Mouse (Mus musculus) mouse embryonic stem cell (cell line): ENCODE data around the gene Slc15a1.

Experiments
- in situ Hi-C, 2 experiments: fragments of 300-500 bp; cut with MboI; formaldehyde crosslinking; loops; 1 replicate in 1 of 2; 3 replicates in 1 of 2; pipeline ENCODE4 v1.14.3; 2019 to 2020; ENCODE audit warnings: low sequenced_read_pairs in 2 of 2, low pct_unique_long_range_greater_than_20kb in 1 of 2, mixed read lengths in 1 of 2; ENCODE audit not compliant: unreplicated experiment in 1 of 2

Slc15a1 gene

GRCm38 (mm10) chr14:121458521-121458920 is 46.5 kb downstream of the Slc15a1 start:
- in situ Hi-C loops = loop anchor here in 1 of 2 experiments (25.0 kb wide), 1 partner anchor 304 kb away; no protein-coding TSS in a partner anchor

- in situ Hi-C loops = loop anchor here in 1 of 2 experiments (25.0 kb wide), 1 partner anchor 305 kb away; no protein-coding TSS in a partner anchor
Measured at GRCm38 (mm10) chr14:121457536-121457935, 47.5 kb downstream of the Slc15a1 start.

- in situ Hi-C loops = loop anchor here in 1 of 2 experiments (25.0 kb wide), 1 partner anchor 306 kb away; no protein-coding TSS in a partner anchor
Measured at GRCm38 (mm10) chr14:121456416-121457285, 48.4 kb downstream of the Slc15a1 start.

GRCm38 (mm10) chr14:121455976-121456375 is 49.1 kb downstream of the Slc15a1 start:
- in situ Hi-C loops = loop anchor here in 1 of 2 experiments (25.0 kb wide), 1 partner anchor 306 kb away; no protein-coding TSS in a partner anchor

GRCm38 (mm10) chr14:121455527-121455926 is 49.5 kb downstream of the Slc15a1 start:
- in situ Hi-C loops = loop anchor here in 1 of 2 experiments (25.0 kb wide), 1 partner anchor 307 kb away; no protein-coding TSS in a partner anchor

- in situ Hi-C loops = loop anchor here (5.0 to 25.0 kb wide), 2 partner anchors 181 to 309 kb away; no protein-coding TSS in a partner anchor
Measured at GRCm38 (mm10) chr14:121453130-121453529, 51.9 kb downstream of the Slc15a1 start.

- in situ Hi-C loops = loop anchor here (5.0 to 25.0 kb wide), 2 partner anchors 180 to 310 kb away; no protein-coding TSS in a partner anchor
Measured at GRCm38 (mm10) chr14:121452227-121452626, 52.8 kb downstream of the Slc15a1 start.

- in situ Hi-C loops = loop anchor here (5.0 to 25.0 kb wide), 2 partner anchors 179 to 311 kb away; no protein-coding TSS in a partner anchor
Measured at GRCm38 (mm10) chr14:121451424-121452029, 53.5 kb downstream of the Slc15a1 start.

GRCm38 (mm10) chr14:121450504-121451423 is 54.3 kb downstream of the Slc15a1 start:
- in situ Hi-C loops = loop anchor here (5.0 to 25.0 kb wide), 2 partner anchors 178 to 312 kb away; no protein-coding TSS in a partner anchor

GRCm38 (mm10) chr14:121446951-121447350 is 58.1 kb downstream of the Slc15a1 start:
- in situ Hi-C loops = loop anchor here in 1 of 2 experiments (10.0 to 25.0 kb wide), 2 partner anchors 472 to 610 kb away; no protein-coding TSS in a partner anchor

- in situ Hi-C loops = loop anchor here in 1 of 2 experiments (10.0 to 25.0 kb wide), 2 partner anchors 470 to 608 kb away; no protein-coding TSS in a partner anchor
Measured at GRCm38 (mm10) chr14:121445194-121445593, 59.9 kb downstream of the Slc15a1 start.

GRCm38 (mm10) chr14:121440807-121441206 is 64.2 kb downstream of the Slc15a1 start:
- in situ Hi-C loops = loop anchor here in 1 of 2 experiments (10.0 to 25.0 kb wide), 2 partner anchors 466 to 604 kb away; no protein-coding TSS in a partner anchor

- in situ Hi-C loops = loop anchor here (10.0 to 25.0 kb wide), 2 partner anchors 162 to 600 kb away; no protein-coding TSS in a partner anchor
Measured at GRCm38 (mm10) chr14:121437026-121437425, 68.0 kb downstream of the Slc15a1 start.

GRCm38 (mm10) chr14:121436455-121436854 is 68.6 kb downstream of the Slc15a1 start:
- in situ Hi-C loops = loop anchor here (10.0 to 25.0 kb wide), 2 partner anchors 162 to 599 kb away; no protein-coding TSS in a partner anchor

GRCm38 (mm10) chr14:121435794-121436193 is 69.3 kb downstream of the Slc15a1 start:
- in situ Hi-C loops = loop anchor here (10.0 to 25.0 kb wide), 2 partner anchors 161 to 598 kb away; no protein-coding TSS in a partner anchor

GRCm38 (mm10) chr14:121431261-121431660 is 73.8 kb downstream of the Slc15a1 start:
- in situ Hi-C loops = loop anchor here (10.0 to 25.0 kb wide), 2 partner anchors 156 to 594 kb away; no protein-coding TSS in a partner anchor

- in situ Hi-C loops = loop anchor here (10.0 to 25.0 kb wide), 2 partner anchors 155 to 593 kb away; no protein-coding TSS in a partner anchor
Measured at GRCm38 (mm10) chr14:121429854-121430535, 75.1 kb downstream of the Slc15a1 start.
